Mouse (Mus musculus): Measurements from ENCODE around the gene Kcnh1.
A peak's percentile ranks its signal among the peaks of the same experiment; 100 is the strongest.

The Kcnh1 gene

DNA sequence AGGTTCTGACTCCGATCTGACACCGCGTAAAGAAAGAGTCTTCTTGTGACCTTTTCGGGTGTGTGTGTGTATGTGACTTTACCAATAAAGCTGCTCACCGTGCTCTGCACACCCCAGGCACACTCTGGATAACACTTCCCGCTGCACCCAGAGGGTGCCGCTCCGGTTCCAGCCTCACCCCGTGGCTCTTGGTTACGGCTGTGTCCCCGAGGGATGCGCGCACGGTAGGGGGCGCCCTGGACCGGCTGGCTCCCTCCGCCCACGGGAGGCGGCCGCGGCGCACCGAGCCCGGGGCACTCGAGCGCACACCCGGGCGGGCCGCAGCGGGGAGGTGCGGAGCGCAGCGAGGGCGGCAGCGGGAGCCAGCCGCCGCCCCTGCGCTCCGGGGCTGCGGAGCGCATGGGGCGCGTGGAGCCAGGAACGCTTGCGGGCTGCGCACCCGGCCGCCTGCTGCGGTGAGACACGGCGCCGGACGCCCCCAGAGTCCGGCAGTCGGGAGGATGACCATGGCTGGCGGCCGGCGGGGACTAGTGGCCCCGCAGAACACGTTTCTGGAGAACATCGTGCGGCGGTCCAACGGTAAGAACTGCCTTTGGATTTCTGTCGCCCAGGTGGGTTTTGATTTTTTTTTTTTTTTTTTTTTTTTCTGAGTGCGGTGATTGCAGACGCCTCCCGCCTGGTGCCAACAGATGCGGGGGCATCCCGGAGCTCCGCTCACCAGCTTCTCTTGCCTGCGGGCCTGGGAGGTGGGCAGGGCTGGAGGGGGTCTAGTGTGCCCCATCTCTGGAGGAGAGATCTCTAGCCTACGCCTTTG, at the start of gene Kcnh1:
Gene Kcnh1 (plus strand): TSS at position 267 of the 814 bp plus-strand sequence.
- DNase-seq = peak; percentile 93

GRCm38 (mm10) chr1:192151179-192151578, 39.4 kb upstream of the Kcnh1 start:
- DNase-seq = no peak

DNA sequence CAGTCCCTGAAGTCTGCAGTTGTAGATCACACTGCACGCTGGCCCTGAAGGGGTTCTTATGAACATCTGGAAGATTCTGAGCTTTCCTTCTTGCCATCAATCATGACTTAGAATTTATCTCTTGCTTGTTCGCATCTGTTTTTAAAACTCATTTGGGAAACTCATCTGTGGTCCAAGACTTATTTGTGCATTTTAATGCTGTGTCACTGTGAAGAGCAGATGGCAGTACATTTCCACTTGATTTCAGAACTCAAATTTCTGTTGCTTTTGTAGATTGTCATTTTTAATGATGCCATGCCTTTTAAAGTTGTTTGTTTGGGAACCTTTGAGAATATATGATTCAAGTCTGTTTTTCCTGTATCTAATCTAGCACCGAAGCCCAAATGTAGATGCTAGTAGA, 19.1 kb upstream of the Kcnh1 start:
- no peak for DNase-seq

DNA sequence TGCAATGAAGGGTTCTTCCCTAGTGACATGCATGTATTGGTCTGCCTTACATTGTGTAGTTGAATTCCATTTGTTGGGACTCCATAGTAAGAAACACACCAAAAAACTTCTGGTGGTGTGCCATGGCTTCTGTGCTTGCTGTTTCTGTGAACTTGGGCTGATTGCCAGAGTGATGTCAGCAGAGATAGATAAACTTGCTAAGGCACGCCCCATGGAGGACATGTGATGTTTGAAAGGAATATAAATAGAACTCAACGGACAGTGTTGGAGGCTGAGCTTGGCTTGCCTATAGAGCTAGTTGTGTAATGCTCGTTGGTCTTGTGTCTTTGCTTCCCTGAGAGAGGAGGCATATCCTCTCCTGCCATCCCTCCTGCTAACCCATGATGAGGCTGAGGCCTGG, 10.7 kb upstream of the Kcnh1 start:
- DNase-seq = no peak

- no peak for DNase-seq
Measured at GRCm38 (mm10) chr1:192181696-192182257, 8.8 kb upstream of the Kcnh1 start.

DNA sequence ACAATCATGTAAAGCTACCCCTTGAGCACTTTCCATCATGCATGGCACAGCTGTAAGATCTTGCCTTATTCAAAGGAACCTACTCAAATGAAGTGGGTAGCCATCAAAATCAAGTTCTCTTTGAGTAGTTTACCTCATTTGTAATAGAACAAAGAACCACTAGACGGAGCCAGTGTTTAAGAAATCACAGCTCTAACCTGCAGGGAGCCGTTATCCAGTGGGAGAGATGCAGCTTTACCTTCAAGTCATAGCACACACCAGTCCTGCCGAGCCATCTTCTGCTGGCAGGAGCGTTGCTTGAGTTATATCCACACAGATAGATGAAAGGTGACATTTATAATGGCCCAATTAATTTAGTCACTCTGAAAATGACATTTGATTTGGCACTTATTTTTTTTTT, 1.5 kb upstream of the Kcnh1 start:
- peak; percentile 19 for DNase-seq

DNA sequence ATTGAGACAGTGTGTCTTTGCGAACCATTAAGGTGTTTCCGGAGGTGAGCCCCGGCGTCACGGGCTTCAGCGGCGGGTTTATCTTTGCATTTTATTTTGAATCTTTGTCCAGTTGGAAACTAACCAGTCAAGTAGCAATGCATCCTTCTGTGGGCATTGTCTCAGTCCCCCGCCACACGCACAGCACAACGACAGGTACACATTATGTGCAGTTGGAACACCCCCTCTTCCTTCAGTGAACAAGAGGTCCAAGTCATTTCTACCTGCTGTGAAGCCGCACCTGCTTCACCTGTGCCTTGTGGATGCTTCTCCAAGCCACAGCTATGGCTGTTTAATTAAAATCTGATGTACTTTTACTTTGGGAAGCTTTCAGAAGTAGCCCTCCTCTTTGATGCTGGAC, 803 bp upstream of the Kcnh1 start:
- DNase-seq = no peak

GRCm38 (mm10) chr1:192191322-192191639, 707 bp downstream of the Kcnh1 start:
- peak; percentile 47 for DNase-seq

- no peak for DNase-seq
Measured at GRCm38 (mm10) chr1:192191859-192192258, 1.3 kb downstream of the Kcnh1 start.

DNA sequence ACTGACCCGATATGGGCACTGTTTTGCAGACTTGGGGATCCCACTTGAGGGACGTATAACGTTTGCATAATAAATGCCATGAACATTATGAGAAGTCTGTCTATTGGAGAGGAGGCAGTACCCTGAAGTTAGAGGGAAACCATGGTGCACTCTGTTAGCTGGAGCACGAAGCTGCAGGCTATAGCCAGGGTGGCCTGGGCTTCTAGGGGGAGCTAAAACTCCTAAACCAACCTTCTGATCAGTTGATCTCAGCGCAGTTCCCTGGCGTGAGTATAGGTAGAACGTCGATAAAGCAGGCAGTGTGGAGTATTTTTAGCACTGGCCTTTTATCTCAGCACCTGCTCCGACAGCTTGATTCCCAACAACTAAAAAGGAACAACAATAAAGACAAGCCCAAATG, 2.1 kb downstream of the Kcnh1 start:
- peak; percentile 17 for DNase-seq

DNA sequence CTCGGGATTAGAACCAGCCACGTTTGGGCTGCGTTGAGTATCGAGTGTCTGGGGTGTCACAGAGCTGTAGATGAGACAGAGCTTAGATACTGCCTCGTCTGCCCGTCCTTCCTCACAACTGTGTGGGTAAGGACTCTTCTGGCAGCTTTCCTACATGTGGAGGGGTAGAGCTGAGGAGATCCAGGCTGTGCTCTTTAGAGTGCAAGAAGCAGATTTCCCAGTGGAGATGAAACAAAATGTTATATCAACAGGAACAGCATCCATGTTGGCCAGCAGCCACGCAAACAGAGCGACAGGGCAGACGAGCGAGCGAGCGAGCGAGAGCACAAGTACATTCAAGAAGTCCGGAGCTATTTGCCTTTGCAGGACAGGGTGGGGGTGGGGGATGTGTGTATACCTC, 3.1 kb downstream of the Kcnh1 start:
- DNase-seq = peak; percentile 12

DNA sequence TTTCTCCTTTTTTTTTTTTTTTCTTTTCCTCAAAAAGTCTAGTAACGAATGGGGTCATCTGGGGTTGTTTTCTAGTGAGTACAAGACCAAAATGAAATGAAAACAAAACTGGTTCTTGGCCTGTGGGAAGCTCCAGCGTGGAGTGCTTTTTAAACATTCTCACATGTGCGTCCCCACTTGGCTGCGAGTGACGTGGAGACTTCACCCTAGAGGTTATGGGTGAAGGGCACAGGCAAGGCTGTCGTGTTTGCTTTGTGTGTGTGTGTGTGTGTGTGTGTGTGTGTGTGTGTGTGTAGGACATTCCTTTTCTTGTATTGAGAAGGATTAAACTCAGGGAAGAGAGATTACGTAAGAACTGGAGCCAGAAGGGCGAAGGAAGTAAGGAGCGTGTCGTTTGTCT, 6.9 kb downstream of the Kcnh1 start:
- DNase-seq = no peak

DNA sequence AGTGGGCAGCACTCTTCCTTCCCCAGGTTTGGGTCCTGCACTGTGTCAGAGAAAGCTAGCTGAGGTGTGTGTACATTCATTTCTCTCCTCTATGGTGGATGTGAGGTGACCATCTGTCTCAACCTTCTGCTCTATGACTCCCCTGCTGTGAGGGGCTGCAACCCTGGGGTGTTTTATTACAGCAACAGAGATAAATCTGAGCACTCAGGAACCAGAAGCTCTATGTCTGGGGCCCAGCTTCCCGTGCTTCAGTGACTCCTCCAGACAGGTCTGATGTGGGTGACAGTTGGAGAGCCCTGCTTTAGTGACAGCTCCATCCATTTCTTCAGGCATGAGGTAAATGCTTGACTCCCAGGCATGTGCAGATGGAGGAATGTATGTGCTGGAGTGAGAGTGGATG, 12.4 kb downstream of the Kcnh1 start:
- no peak for DNase-seq

GRCm38 (mm10) chr1:192207956-192208355, 17.4 kb downstream of the Kcnh1 start:
- DNase-seq = no peak

GRCm38 (mm10) chr1:192212448-192212847, 21.9 kb downstream of the Kcnh1 start:
- DNase-seq = no peak

- DNase-seq = no peak
Measured at GRCm38 (mm10) chr1:192214666-192215065, 24.1 kb downstream of the Kcnh1 start.

DNA sequence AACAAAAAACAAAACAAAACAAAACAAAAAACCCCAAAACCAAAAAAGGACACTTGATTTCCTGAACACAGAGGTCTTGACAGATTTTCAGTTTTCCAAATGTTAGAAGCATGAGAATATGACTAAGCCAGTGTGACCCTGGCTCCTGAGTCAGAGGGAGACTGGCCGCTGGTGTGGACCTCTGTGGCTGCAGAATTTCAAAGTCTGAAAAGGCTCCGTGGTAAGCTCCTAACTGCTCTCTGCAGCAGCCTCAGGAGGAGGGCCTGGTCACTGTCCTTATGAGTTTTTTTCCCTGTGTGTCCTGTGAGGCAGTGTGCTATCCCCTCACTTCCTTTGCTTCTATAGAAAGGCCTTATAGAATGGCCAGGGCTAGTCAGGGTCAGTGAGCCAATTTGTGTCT, 29.6 kb downstream of the Kcnh1 start:
- no peak for DNase-seq

DNA sequence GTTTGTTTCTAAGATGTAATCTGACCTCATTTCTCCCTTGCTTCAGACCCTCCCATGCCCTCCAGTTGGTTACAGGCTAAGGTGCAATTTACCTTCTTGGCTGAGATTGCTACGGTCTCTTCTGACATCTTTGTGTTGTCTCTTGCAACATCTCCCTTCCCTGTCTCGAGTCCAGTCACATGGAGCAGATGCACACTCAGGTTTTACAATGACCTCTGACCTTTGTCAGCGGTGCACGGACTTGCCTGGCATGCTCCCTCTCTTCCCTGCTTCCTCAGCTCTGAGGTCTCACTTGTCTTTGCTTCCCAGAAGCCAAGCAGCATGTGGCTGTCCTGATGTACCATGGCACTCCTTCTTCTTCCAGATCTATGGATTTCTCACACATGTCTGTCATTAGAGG, 33.6 kb downstream of the Kcnh1 start:
- DNase-seq = no peak

- DNase-seq = no peak
Measured at GRCm38 (mm10) chr1:192232696-192233095, 42.1 kb downstream of the Kcnh1 start.

DNA sequence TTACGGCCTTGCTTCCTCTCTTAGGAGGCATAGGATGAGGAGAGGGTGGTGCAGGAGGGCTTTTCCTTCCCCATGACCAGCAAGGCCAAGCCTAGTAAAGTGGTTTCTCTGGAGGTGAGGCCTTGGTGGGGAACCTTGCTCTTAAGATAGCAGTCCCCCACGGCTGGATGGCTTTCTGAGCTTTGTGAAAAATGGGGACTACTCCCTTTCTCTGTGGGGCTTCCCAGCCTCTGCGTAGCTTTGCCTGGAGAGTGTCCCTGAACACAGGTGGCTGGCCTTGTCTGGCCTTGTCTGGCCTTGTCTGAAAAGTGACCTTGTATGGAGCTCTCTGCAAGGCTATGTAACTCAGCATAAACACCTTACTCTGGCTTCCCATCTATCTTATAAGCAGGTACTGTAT, 56.3 kb downstream of the Kcnh1 start:
- DNase-seq = no peak

DNA sequence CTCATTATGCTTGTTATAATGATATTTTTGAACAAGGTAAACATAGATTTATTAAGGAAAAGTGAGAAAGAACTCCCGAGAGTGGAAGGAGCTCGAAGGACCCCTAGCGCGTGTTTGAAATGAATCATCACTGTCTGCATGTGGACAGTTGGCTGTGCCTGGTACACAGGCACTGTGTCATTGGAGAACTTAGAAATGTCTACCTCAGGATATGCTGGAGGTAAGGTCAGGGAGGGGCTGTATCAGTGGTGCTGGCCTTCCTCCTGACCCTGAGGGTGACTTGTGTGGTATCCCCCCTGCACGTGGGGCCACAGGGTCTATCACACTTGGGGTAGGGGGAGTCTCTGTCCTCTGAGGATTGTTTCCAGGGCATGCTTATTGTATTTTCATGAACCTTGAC, 68.6 kb downstream of the Kcnh1 start:
- DNase-seq = no peak

DNA sequence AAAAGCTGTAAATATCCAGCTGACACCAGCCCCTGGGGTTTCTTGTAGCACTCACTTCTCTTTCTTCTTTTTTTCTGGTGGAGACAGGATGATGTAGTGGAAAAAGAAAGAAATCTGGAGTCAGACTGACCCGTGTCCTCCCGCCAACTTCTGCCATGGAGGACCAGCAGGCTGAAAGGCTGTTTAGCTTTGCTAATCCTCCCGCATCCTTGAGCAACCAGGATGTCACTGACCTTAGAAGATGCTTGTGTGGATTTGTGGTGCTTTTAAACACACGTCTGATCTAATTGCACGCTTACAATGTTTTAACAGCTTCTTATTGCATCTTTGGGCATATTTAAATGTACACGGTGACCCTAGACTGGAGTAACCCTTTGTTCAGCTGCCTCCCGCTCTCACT, 69.0 kb downstream of the Kcnh1 start:
- DNase-seq = no peak

- no peak for DNase-seq
Measured at GRCm38 (mm10) chr1:192265704-192266103, 75.1 kb downstream of the Kcnh1 start.

DNA sequence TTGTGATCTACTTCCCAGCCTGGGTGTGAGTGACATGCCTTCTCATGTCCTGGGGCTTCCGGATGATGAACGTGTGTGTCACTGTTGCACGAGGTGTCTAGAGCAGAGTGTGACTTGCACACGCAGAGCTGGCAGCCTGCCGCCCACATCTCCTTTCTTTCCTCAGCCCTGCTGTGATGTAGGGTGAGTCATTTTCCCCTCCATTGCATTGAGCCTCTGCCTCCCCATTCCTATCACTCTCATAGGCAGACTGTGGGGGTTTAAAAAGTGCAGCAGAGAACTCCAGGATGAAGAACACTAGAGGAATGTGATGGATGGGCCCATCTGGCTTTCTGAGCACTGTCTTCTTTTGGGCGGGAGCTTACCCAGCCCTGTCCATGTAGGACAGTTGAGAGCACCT, 76.4 kb downstream of the Kcnh1 start:
- DNase-seq = peak; percentile 68

GRCm38 (mm10) chr1:192268878-192269277, 78.3 kb downstream of the Kcnh1 start:
- DNase-seq = peak; percentile 10
